Mouse (Mus musculus) kidney, adult 2 months (tissue): ENCODE results near the gene Gngt2.

Source experiments
- CTCF ChIP-seq: fragments of 200-500 bp; conservative IDR thresholded peaks from 2 replicates; pipeline ENCODE4 v1.5.1; 2011; ENCODE audit warnings: low read depth, mild to moderate bottlenecking, control low read depth, low read length, moderate library complexity, mixed read lengths; ENCODE audit not compliant: insufficient read depth, insufficient read length
- POLR2A ChIP-seq: fragments of 200-500 bp; IDR thresholded peaks from one replicate; pipeline ENCODE4 v1.6.1; 2011; ENCODE audit warnings: low read depth, low read length, control low read depth

DNA sequence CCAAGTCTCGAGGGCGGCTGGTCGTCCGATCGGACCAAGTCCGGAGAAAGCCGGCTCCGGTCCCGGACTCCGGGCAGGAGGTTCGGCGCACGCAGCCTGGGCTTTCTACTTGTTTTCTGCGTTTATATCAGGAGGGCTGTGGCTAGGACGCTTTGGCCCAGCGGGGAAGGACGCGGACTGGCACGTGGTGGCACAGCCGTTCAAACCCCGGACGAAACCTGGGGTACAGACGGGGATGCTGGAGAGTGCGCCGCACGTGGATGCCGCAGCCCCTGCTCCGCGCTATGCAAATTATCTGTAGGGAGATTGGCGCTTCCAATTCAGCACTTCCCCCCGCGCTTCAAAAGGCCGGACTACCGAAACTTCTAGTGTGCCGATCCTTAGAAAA is 22.4 kb downstream of the Gngt2 start:
- no peak for TF ChIP-seq POLR2A
- TF ChIP-seq CTCF: no peak
